Mouse (Mus musculus): Measurements from ENCODE around the gene Osbpl3.

- TF ChIP-seq CTCF (IDR thresholded peaks at IDR 0.05) = no peak
- TF ChIP-seq POLR2A (IDR thresholded peaks at IDR 0.05; ENCODE audit: insufficient read depth, low read depth, low read length) = no peak
Measured at GRCm38 (mm10) chr6:50379740-50380139, 76.3 kb downstream of the Osbpl3 start.
